Mouse (Mus musculus): Measurements from ENCODE around the gene Il20rb.

Il20rb gene

GRCm38 (mm10) chr9:100470228-100470627 is 16.4 kb downstream of the Il20rb start:
- DNase-seq: peak; percentile 65

- peak; percentile 61 for DNase-seq
These were observed 16.9 kb downstream of the Il20rb start for GRCm38 (mm10) chr9:100469681-100470080.

DNA sequence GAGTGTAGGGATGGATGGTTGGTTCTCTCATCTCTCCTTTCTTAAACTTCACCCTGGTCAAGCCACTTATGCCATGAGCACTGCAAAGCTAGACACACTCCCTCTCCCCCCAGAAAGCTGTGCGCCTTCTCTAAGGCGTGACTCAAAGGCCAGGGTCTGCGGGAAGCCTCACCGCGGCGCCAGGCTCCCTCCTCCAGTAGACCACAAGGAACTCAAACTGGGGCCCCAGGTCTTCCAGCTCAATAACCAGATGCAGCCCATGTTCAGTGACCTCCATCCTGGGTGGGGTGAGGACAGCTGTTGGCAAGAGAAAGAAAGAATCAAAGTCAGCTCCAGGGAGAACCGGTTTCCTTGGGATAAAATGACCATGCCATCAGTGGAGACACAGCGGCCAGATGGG is 18.4 kb downstream of the Il20rb start:
- DNase-seq: peak; percentile 59

GRCm38 (mm10) chr9:100467653-100468052 is 18.9 kb downstream of the Il20rb start:
- DNase-seq: peak; percentile 94

DNA sequence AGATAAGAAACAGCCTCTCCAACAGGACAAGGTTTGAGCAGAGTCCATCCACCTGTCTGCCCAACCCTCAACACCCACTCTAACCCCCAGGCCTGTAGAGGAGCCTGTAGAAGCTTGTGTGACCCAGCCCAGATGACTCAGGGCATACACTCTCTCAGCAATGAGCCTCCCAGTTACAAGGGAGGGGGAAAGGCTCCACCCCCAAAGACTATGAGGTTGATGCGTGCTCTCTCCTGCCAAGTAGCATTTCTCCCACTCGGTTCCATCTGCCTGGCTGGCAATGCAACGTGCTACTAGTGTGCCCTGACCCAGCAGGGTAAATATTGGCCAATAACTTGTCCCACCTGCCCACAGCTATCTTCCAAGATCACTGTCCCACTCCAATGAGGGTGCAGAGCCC is 19.8 kb downstream of the Il20rb start:
- peak; percentile 98 for DNase-seq

DNA sequence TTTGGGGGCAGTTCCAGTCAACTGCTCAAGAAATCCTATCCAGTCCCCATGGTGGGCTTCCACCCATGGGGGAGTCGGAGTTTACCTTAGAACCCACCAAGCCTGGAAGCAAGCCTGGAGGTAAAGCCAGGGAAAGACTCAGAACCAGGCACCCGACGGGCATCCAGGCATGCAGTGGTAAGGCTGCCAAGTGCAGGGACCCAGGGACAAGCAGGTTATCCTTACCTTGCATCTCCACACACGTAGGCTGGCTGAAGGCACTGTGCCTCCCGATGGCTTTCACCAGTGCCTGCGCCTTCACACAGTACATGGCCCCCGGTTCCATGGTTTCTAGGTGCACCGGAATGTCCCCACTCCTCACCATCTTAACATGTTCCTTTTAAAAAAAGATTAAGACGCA is 20.6 kb downstream of the Il20rb start:
- peak; percentile 89 for DNase-seq

GRCm38 (mm10) chr9:100465380-100465779 is 21.2 kb downstream of the Il20rb start:
- peak; percentile 71 for DNase-seq

DNA sequence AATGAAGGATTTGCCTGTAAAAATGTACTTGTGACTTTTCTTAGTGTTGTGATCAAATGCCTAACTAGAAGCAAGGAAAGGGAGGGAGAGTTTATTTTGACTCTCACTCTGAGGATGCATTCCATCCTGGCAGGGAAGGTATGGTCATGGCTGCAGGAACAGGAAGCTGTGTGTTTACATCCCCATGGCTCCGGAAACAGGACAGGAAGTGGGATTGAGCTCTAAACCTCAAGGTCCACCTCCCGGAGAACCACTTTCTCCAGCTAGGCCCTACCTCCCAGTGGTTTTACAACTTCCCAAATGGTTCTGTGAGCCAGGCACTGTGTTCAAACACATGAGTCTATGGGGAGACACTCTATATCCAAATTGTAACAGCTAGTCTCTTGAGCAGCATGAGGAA is 22.8 kb downstream of the Il20rb start:
- no peak for DNase-seq

DNA sequence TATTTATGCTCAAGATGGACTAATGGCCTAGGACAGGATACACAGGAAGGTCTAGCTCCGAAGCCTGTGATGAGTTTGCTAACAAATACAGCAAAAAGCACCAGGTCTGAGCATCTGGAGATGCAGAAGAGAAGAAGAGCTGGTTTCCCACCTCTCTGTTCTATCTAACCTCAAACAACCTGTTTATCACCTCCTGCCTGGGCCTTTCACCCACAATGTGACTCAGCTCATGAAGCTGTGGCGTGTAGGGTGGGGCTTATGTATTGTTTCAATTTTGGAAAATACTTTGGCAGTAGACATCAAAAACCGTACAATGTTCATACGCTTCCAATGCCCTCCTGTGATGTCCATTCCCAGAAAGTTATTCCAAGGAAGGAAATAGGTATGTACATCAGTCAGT is 24.5 kb downstream of the Il20rb start:
- no peak for DNase-seq

DNA sequence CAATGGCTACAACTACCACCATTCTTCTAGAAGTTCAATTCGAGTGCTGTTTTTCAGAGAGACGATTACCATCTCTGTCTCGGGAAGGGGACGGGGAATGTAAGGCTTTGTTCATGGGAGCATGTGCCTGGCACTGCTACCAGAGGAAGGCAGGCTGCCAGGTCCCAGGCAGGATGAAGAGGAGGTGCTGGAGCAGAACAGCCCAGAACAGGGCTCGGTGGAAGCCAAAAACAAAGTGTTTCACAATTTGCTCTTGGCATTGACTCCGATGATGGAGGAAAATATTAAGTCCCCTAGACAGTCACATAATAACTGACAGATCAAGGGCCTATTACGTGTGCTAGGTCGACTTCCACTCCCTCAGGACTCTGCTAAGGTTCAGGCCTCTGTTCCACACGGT is 24.9 kb downstream of the Il20rb start:
- DNase-seq: peak; percentile 89

DNA sequence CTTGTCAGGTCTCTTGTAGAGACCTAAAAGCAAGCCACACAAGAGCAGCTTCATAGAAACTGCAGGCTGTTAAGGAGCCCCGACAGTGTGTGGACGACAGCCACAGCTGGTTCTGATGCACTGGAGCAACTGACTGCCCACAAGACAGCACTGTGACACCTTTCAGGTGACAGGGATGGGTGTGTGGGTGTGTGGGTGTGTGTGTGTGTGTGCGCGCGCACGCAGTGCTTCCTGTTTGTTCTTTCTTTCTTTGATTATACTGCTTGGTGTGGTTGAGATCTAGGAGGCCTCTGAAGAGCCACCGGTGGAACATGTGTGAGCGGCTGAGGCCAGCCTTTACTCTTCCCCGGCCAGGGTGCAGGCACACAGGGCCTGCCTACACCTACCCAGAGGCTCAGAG is 26.4 kb downstream of the Il20rb start:
- DNase-seq: no peak

GRCm38 (mm10) chr9:100457971-100458681 is 28.5 kb downstream of the Il20rb start:
- DNase-seq: peak; percentile 19

DNA sequence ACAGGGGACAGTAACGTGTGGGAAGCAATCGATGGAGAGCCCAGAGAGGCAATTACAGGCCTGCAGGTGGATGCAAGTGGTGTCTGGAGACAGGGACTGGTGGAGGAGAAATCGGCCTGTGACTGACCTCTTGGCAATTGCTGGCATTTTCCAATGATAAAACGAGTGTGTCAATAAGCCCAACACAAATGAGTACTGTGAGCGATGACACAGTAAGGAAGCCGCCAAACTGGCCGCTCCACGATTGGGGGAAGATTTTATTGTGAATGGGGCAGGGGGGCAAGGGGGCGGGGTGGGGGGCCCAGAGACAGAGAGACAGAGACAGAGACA is 32.0 kb downstream of the Il20rb start:
- DNase-seq: no peak

- DNase-seq: peak; percentile 93
These were observed 32.5 kb downstream of the Il20rb start for GRCm38 (mm10) chr9:100453944-100454663.

DNA sequence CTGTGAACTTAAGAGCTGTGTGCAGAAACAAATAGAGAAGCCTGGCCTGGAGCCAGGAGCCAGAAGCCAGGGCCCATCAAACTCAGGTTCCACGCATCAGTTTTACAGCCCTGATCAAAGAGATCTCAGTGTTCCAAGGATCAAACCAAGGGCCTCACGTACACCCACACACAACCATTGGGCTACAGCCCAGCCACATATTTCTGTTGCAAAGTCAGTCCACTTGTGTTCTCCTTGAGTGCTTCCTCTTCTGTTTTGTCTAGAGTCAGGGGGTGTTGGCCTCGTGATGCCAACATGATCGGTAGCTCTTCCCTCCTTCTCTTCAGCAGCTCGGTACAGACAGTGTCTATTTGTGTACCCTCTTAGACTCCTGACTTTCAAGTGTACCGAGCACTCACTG is 34.2 kb downstream of the Il20rb start:
- DNase-seq: peak; percentile 22

DNA sequence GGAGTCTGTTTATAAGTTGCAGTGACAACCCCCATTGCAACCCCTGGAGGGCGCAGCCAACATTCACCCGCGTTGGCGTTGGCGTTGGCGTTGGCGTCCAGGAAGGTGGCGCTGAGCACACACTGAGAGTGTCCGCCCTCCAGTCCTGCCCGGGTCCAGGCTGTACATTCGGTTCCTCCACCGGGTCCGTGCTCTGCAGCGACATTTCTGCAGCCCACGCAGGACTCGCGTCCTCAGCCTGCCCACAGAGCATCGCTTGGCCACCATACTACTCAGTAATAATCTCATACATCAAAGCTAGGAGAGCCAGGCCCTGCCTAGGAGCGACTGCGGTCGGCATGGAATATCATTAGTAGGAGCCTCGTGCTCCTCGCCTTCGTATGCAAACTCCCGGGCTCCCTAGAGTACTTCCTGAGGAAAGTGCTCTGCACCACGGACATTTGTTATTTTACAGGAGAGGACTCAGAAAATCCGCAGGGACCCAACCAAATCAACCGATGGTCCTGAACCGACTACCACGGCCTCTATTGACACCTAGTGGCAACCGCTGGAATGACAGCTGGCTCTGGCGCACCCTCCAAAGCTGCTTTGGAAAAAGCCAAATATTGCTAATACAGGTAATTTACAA is 40.4 kb downstream of the Il20rb start:
- DNase-seq: peak; percentile 82

GRCm38 (mm10) chr9:100440111-100440790 is 46.3 kb downstream of the Il20rb start:
- peak; percentile 15 for DNase-seq

GRCm38 (mm10) chr9:100439481-100439880 is 47.1 kb downstream of the Il20rb start:
- DNase-seq: no peak

DNA sequence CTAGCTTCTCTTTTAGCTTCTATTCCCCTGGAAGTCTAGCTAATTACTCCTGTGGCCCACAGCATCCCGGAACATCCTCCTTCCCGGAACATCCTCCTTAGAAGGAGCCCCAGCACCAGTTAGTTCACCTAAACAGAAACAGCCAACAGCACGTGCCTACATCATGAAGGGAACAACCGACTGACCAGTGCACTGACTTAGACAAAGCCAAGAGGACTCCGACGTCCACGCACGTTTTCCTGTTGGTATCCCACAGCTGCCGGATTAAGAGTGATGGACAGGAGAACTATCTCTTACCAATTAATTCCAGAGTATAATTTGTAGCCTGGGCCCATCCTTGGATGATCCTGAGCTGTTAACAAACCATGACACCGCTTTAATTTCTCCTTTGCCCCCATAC is 47.6 kb downstream of the Il20rb start:
- DNase-seq: no peak

GRCm38 (mm10) chr9:100436865-100437595 is 49.6 kb downstream of the Il20rb start:
- no peak for DNase-seq

GRCm38 (mm10) chr9:100431355-100431754 is 55.2 kb downstream of the Il20rb start:
- no peak for DNase-seq

GRCm38 (mm10) chr9:100430911-100431310 is 55.7 kb downstream of the Il20rb start:
- no peak for DNase-seq

DNA sequence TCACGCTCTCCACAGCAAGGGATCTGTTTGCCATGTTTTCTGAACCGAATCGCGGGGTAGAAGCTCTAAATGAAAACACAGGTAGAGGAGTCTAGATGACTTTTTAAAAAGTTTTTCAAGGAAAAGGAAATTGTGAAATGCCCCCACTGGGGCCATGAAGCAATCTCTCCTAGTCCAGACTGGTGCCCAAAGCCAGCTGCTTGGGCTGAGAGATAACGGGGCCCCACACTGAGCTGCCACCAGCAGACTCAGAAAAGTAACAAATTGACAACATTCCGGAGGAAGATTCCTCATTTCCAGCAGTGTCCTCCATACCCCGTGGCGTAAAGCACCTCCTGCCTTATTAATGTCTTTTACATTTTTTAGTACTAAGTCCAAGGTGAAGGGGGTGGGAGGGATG is 66.9 kb downstream of the Il20rb start:
- no peak for DNase-seq

All from cerebellum, adult 9-10 months (tissue).